Comparison of ENCODE assay signal across 1 mouse cellular context in the genomic region with DNA sequence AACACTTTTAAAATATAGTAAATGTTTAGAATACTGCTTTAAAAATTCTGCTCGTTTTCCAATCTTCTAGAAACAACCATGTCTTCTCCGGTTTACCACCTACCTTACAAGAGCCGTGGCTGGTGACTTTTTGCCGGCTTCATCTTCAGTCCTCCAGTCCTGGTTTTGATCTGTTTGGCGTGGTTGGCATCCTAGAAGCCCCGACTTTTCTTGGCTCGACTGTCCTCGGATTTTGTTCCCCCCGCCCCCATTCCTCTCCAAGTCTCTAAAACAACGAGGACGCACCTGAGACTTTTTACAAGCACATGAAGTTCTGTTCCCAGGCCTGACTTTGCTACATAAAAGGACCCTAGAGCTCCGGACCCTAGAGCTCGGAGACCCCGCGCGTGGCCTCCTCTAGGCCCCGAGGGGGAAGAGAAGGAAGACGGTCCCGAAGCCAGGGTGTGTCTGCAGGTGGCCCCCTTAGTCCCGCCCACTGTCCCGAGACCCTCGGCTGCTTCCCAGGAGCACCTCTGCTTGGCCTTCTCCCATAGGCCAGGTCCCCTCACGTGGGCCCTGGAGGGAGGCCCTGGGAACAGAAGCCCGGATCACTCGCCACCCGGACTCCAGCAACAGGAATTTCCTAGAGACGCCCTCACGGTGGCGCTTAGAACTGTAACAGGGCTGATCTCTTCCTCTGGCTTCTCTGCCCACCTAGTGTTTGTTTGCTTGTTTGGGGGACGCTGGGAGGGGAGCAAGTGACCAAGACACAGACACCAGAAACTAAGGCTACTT.
A peak's percentile ranks its signal among the peaks of the same experiment; 100 is the strongest.
TF ChIP-seq lines count a peak whose summit lies in the region.

No protein-coding gene starts in this region.

TF ChIP-seq in CH12.LX, 34 proteins besides CTCF, POLR2A, EP300 and RAD21 (continued from another document):
- no peak for TF ChIP-seq JUND (conservative IDR thresholded peaks at IDR 0.05; ENCODE audit: low read depth, low read length)
- peak; percentile 92 for TF ChIP-seq USF2 (conservative IDR thresholded peaks at IDR 0.05; ENCODE audit: low read depth, low read length)
- TF ChIP-seq CHD2 (IDR thresholded peaks at IDR 0.05; ENCODE audit: low read length), result peak; percentile 2; the same call in 1 of the 2 replicates
- 0 out of 2 replicates have a peak, but pooled peaks have one; percentile 21 for TF ChIP-seq BHLHE40 (IDR thresholded peaks at IDR 0.05; ENCODE audit: low read depth, low read length)
